Mouse (Mus musculus): ENCODE data around the gene Hdgf.

DNA sequence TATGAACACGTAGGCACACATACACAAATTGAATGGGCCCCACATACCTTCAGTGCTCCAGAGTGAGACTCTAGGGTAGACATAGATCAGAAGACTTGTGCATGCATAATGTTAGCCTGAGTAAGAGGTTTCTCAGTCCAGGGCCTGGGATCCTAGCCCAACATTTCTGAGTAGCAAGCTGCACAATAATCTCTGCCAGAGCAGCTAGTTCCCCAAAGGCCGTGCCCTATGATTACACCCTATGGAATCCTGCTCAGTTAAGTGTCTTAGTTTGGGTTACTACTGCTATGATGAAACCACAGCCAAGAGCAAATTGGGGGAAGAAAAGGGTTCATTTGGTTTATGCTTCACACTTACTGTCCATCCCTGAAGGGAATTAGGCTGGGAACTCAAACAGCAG is 36.4 kb downstream of the Hdgf start:
- no peak for TF ChIP-seq POLR2AphosphoS5 (IDR thresholded peaks at IDR 0.05; ENCODE audit: insufficient replicate concordance, low read depth, low read length)
- TF ChIP-seq CTCF (IDR thresholded peaks at IDR 0.05; ENCODE audit: low read depth, low read length): no peak
- TF ChIP-seq GATA2 (IDR thresholded peaks at IDR 0.05; ENCODE audit: borderline replicate concordance, low read depth, low read length): no peak

All from G1E (cell line).